Mouse (Mus musculus): Measurements from ENCODE around the gene Mtrf1l.

The Mtrf1l gene

DNA sequence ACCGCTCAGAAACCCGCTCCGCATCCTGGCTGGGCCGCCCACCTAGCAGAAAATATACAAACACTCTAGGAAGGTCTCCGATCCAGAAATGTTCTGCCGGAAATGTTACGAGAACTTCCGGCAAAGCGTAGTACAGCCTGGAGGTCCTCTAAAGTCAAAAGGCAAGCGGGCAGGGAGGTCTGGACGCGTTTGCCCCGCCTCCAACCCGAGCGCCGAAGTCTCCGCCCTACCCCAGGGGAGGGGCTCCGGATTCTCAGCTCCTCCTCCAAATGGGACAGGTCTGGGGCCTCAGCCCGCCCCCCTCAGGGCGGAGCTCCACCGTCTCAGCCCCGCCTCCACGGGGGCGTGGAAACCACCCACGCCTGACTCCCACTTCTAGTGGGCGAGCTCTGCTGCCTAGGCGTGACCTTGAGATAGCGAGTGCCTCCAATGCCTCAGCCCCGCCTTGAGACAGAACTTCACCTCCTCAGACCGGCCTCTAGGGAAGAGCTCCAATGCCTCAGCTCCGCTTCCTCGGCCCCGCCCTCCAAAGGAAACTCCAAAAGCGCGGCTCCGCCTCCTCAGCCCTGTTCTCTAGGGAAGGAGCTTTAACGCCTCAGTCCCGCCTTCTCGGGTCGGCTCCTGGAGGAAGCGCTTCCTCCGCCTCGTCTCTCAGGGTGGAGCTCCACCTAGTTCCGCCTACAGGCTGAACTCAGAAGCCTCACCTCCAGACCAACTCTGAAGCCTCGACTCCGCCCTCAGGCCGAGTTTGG, at the start of gene Mtrf1l:
Gene Mtrf1l, minus strand, starts transcription at position 171 of the 752 bp plus-strand sequence.
- peak; percentile 91 for DNase-seq (ENCODE audit: low spot score in 2 of 2)

DNA sequence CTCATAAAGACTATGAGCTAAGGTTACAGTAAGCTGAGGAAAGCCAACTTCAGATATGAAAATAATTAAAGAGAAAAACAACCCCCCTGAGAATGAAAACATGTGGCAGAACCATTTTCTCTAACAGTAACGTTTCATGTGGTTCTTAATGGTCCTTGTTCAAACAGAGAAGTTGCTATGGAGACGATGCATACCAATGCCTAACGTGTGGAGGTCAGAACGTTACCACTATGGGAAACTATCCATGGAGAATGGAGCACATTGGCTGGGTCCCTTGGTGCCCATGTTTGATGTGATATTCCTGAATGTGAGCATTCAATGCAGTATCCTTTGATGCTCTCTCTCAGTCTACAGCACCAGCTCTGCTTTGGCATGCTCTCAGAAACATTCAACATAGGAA, 47.4 kb upstream of the Mtrf1l start:
- no peak for DNase-seq (ENCODE audit: low spot score in 2 of 2)

DNA sequence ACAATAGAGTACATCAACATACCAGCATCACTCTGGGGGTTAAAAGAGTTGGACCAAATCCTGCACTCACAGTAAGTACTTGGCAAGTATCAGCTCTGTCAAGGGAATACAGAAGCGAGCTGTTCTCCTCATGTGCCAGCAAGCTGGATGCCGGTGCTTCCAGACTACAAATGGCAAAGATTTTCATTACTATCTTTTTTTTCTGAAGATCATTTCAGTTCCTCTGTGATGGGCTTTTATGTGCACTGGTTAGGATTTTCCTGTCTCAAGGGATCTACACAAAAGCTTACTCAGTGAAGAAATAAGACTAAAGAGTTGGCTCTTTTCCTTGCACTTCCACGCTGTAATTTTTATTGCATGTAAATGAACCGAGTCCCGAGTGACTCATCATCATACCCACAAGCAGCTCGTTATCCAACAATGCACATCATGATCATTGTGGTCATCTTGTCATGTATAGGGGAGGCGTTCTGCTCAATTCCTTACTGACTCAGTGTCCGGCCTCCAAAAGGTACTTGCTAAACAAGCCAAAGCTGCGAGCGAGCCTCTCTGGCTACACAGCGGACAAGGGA, 44.4 kb upstream of the Mtrf1l start:
- peak; percentile 43 to 46 for DNase-seq (ENCODE audit: low spot score in 2 of 2)

DNA sequence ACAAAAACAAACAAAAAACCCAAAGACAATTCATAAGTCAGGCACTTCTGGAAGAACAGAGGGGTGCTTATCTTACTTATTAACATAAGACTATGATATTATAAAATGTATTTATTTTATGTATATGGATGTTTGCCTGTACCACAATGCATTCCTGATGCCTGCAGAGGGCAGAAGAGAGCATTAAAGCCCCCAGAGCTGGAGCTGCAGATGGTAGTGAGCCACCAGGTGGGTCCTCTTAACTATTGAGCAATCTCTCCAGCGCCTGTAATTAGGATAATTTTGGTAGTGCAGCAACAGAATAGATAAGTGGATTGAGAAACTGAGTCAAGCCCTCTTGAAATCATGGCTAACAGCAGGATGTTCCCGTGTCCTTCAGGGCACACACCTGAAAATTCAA, 42.3 kb upstream of the Mtrf1l start:
- DNase-seq (ENCODE audit: low spot score in 2 of 2) = no peak

DNA sequence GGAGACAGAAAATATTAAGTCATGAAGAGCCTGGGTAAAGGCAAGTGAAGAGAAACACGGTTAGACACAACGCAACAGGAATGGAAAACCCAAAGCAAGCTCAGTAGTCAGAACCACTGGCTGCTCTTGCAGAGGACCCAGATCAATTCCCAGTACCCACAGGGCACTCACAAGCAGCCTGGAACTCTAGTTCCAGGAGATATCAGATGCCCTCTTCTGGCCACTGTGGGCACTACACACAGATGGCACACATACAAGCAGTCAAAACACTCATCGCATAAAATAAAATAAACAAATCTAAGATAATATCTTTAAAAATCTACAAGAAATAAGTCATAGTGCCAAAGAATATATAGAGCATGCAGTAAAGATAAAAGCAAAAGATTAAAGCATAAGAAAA, 39.0 kb upstream of the Mtrf1l start:
- DNase-seq (ENCODE audit: low spot score in 2 of 2) = no peak

DNA sequence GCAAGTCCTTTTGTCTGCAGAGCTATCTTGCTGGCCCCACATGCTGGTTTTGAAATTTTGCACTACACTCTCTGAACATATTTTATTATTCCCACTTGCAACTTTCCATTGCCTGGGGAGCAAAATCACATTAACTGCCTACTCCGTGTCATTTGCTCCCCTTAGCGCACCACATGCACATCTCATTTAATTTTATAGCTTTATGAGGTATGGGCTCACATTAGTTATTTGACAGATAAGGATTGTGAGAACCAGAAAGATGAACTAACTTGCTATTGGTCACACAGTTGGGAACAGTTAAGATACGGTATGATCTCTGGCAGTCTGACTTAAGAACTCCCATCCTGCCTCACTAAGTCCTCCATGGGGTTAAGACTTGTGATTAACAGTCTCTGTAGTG, 37.1 kb upstream of the Mtrf1l start:
- DNase-seq (ENCODE audit: low spot score in 2 of 2) = no peak

DNA sequence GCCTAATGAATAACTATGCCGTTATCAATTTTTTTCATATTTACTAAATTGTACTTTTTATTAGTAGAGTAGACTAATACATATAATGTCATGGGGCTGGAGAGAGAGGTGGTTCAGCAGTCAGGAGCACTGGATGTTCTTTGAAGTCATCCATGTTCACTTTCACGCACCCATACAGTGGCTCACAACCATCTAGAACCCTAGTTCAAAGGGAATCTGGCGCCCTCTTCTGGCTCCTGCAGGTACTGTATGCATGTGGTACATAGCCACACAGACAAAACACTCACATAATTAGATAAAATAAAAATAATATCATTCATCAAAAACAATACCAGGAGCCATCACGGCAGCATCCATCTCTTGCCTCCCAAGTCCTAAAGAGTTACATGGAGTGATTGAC, 36.0 kb upstream of the Mtrf1l start:
- no peak for DNase-seq (ENCODE audit: low spot score in 2 of 2)

DNA sequence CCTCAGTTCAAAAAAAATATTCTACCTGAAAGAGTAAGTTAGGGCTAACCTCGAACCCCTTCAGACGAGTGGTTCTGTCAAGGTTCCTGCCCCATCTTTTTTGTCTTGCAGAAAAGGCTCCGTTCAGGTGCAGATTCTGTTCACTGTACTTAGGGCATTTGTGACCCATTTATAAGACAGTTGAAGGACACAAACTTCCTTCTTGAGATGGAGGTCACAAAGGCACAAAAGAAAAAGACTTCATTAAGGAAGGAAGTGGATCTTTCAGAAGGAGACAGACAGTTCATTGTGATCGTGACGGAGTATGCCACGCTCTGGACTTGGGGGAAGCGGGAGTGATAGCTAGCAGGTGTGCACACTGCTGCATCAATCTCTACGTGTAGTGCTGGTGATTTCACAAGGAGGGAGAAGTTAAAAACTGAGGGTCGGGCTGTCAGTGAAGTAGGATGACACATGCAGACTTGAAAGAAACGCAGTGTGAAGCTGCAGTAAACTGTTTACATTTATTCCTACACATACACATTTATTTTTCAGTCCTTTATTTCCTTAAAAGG, 34.4 kb upstream of the Mtrf1l start:
- DNase-seq (ENCODE audit: low spot score in 2 of 2) = no peak

DNA sequence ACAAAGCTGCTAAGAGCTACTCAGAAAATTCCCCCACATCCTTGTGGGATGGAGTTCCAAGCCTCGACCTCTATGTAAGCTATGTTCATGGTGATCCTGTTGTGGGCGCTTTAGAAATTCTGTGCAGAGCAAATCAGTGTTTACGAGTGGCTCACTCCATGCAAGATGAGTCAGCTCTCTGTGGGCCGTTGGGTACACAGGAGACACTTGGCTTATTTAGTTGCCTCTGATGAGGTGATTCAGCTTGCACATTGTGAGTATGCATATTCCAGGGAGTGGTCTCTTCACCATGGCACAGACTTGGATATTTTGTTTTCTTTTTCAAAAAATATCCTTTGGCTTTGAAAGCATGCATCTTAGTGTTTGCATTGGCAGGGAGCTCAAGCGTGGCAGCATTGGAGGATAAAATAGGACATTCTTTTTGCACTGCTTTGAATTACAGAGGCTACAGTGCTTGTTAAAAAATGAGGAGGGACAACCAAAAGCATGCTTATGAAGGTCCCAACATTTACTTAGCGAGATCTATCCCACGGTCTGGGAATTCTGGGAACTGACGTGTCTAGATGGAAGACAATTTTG, 29.7 kb upstream of the Mtrf1l start:
- DNase-seq (ENCODE audit: low spot score in 2 of 2) = peak in 1 of 2 experiments; percentile 46

DNA sequence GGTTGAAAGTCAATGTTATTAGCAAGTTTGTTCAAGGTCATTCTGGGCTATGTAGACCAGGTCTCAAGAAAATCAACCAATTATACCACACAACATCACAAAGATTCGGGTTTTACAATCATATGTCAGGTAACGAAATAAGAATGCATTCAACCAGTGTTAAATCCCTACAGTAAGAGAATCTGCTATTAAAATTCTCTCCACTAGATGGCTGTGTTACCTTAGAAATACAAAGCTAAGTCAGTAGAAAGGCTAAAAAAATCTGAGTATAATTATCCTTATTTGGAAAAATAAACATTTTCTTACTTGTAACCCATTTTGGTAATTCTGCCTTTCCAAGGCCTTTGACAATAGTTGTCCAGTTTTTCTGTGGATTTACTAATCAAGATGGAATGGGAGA, 23.2 kb upstream of the Mtrf1l start:
- DNase-seq (ENCODE audit: low spot score in 2 of 2) = no peak

DNA sequence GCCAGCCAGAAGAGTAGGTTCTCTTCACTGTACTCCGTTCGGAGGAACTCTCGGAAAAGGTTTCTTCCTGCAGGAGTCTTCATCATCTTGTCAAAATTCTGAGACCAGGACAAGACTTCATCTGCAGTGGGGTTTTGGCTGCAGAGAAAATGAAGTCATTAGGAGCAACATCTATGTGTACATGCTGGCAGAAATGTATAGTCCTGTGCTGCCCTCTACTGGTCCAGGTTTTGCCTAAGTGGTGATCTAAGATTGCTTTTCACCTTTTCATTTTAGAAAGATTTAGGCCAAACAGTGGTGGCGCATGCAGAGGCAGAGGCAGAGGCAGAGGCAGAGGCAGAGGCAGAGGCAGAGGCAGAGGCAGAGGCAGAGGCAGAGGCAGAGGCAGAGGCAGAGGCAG, 17.7 kb upstream of the Mtrf1l start:
- DNase-seq (ENCODE audit: low spot score in 2 of 2) = peak; percentile 36 to 52

DNA sequence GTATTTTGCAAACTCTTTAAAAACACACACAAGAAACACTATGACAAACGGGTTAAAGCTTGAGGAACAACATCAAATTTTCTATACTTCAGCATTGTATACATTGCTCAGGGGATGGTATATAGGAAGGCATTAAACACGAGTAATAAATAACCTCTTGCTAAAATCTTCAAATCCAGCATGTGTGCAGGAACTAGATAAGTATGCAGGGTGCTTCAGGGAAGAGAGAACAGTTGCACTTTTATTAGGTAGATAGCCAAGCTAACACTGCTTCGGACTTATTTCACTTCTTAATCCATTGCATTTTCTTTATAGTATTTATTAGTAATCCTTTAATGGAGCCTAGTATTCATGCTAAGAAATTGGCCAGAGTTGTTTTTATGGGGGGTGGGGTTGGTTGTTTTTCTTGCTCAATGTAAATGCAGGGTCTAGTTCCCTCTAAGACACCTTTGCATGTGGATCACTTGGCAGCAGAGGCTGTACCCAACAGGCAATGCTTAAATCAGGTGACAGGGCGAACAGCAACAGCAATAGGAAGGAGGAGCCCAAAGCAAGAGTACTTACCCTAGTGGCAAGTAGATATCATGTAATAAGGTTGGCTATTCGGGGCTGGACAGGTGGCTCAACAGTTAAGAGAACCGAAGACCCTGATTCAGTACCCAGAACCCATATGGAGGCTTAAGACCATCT, 2.8 kb upstream of the Mtrf1l start:
- no peak for DNase-seq (ENCODE audit: low spot score in 2 of 2)

DNA sequence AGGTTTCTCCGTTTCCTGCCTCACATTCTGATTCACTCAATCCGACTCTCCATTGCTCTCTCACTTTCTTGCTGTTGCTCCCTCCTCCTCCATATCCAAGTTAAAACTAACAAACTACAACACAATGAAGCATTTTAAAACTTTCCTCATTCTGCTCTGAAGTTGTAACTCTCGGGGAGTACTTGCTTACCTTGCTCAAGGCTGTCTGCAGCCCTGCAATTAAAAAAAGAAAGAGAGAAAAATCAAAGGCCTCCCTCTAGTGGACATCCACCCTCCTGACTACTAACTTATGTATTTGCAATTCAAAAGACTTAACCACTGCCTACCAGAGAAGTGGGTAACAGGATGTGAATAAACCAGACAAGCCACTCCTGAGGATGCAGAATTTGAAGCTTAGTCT, 1.1 kb upstream of the Mtrf1l start:
- peak; percentile 47 to 51 for DNase-seq (ENCODE audit: low spot score in 2 of 2)

DNA sequence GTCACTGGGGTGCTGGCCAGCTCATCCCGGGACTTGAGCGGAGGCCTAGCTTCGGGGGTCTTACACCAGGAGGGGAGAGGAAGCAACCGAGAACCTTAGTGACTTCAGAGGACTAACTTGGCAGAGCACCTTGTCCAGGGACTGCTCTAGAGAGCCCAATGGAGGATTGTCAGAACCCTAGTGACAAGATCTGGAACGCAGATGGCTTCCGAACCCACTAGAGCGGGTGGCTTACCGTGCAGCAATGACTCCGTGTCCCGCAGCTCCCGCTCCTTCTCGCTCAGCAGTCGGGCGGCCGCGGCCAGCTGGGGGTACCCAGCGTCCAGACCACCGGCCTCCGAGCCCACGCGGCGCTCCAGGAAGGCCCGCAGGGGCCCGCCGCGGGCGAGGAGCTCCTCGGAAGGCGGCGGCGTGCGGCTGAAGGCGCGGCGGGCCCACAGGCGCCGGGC, 395 bp downstream of the Mtrf1l start:
- peak in 1 of 2 experiments; percentile 44 for DNase-seq (ENCODE audit: low spot score in 2 of 2)

DNA sequence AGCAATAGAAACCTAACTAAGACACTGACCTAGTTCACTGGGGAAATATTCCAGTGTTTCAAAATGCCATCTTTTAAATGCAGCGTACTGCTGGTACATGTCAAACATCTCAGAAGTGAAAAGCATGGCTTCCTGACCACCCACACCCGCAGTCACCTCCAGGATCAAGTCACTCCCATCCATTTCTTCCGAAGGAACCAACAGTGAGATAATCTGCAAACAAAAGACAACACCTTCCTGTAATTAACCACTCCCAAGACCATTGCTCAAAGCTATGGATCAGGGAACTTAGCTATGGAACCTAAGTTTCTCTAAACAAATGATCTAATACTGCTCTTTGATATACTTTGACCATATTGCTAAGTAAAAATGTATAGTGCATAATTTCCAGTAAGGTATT, 4.9 kb downstream of the Mtrf1l start:
- DNase-seq (ENCODE audit: low spot score in 2 of 2) = no peak

DNA sequence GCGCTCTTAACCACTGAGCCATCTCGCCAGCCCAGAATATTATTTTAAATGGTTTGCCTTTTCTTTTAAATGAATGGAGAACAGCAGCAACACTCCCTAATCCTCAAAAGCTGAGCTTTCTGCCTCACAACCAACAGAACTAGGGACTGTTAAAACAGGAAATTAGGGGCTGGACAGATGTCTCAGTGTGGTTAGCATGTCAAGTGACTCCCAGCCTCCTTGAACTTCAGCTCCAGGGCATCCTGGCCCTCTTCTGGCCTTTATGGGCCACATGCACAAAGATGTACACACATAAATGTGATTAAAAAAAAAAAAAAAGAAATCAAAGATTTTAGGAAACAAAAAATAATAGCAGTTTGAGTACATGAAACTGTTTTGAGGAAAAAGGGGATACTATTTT, 7.7 kb downstream of the Mtrf1l start:
- DNase-seq (ENCODE audit: low spot score in 2 of 2) = no peak

DNA sequence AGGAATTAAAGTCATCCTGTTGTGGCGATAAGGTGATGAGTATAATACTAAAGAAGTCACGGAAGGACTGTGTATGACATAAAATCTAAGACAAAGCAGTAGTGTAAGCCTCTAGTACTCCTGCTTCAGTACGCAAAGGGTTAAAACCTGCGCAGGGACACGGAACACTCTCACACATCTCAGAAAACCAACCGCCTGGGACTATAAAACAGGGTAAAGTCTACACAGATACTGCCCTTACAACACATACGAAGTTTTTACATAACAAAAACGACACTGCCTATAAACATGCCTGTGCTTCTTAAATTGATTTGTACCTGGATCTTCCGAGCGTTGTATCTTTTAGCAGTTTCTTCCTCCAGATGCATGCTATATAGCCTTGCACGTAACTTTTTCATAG, 10.0 kb downstream of the Mtrf1l start:
- no peak for DNase-seq (ENCODE audit: low spot score in 2 of 2)

DNA sequence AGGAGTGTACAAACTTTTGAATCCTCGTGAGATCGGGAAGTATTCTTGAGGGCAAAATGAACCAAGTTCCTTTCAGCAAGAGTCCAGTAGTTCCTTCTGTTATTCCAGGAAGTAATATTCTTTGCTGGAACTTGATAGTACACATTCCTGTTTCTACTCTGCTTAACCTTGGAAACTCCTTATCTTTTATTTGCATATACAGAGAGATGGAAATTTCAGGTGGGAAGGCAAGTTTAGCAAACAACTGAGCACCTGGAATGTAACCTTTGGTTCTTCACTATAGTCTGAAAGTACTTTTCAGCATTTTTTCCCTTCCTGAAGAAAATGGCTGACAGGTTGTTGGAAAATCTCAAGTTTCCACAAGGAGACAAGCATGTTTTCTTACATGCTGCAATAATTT, 16.0 kb downstream of the Mtrf1l start:
- no peak for DNase-seq (ENCODE audit: low spot score in 2 of 2)

DNA sequence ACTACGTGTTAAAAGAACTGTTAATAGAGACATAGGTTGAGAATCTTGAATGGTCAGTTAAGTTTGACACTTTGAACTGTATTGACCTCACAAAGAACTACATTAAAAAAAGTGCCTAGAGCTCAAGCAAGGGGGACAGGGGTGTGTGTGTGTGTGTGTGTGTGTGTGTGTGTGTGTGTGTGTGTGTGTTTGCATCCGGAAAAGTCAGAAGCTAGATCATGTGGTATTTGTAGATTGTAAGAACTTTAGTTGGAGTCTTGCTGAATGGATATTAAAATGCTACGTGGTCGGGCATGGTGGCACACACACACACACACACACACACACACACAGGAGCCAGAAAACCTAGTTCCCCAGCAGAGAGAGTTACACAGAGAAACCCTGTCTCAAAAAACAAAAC, 16.7 kb downstream of the Mtrf1l start:
- no peak for DNase-seq (ENCODE audit: low spot score in 2 of 2)

DNA sequence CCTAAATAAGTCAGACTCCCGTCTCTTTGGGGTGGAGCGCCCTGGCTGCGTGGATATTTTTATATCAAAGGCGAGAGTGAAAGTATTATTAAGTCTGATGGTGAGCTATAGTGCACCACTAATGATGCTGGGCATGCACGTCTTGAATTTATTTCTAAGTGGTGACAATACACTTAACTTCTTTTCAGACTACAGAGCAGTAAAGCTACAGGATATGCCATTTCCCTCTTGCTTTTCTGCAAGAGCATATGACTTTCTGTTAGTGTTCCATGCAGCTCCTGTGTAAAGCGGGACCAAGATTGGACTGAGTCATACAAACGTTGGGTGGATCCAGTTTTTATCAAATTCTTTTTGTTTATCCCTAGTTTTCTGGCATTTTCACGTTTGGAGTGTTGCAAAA, 17.3 kb downstream of the Mtrf1l start:
- peak; percentile 13 to 21 for DNase-seq (ENCODE audit: low spot score in 2 of 2)

DNA sequence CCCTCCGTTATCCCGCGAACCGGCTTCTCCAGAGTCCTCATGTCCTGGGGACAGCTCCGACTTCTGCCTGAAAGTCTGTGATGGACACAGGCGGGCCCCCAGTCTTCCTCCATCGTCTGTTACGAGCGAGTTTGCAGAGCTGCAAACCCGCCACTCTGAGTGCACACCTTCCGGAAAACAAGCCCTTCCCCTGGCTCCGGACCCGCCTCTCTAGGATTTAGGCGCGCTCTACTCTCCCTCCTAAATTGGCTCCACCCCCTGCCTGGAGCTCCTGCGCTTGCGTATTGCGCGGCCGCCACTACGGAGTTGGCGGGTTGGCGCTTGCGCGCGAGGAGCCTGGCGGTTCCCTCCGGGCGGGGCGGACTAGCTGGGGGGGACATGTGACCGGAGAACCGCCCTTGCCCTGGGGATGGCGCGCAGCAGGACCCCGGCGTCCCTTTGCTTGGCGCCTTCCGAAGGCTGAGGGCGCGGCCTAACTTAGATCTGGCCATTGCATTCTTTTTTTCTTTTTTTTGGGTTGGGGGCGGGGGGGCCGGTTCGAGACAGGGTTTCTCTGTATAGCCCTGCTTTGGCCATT, 17.9 kb downstream of the Mtrf1l start:
- DNase-seq (ENCODE audit: low spot score in 2 of 2) = peak; percentile 90 to 93

DNA sequence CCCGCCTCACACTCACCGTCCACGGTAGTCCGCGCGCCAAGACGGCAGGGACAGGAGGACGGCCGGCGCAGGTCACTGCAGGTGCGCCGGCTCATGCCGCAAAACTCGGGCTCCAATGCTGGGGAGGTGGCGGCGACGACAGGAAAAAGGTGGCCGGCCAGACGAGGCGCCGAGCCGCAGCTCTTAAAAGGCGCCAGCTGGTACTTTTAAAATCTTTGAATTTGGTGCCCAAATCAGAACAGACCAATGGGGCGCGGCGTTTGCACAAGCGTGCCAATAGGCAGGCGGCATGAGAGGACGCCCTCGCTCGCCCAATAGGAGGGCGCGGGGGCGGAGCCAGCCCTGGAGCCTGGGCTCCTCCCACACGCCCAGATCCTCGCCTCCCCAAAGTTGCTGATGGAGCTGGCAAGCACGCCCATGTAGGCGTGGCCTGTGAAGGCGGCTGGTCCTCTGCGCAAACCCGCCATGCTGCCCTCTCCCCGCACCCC, 18.4 kb downstream of the Mtrf1l start, which contains the start of gene Fbxo5:
Gene Fbxo5, minus strand, starts transcription at position 358 of the 488 bp plus-strand sequence.
- peak; percentile 96 to 98 for DNase-seq (ENCODE audit: low spot score in 2 of 2)

Measured in right cerebral cortex, adult 2 months (tissue).